Mouse (Mus musculus) liver, embryonic 11.5 days (tissue): Measurements from ENCODE around the gene Il10. TPM values are rescaled to one million over a fixed set of nuclear protein-coding genes. Genes with fewer than 3 reads are reported as not detected.

ENCODE experiments used
- ATAC-seq: fragments of 200-750 bp; cut with Nextera tagmentation; replicated peaks from 2 replicates; pipeline ENCODE4 v1.8.0; 2017; ENCODE audit warnings: moderate number of reproducible peaks, mild to moderate bottlenecking, moderate TSS enrichment, moderate library complexity; ENCODE audit not compliant: low FRiP score
- DNase-seq: peaks from one replicate; pipeline ENCODE4 v3.0.0-alpha.2; 2017; ENCODE audit warnings: low spot score
- H3K27ac ChIP-seq: fragments of 300-500 bp; sonication (generic); 2 replicates; pipeline ENCODE4 v1.5.1; 2014; ENCODE audit warnings: mild to moderate bottlenecking, low read depth, low read length, control low read depth
- H3K27me3 ChIP-seq: fragments of 300-500 bp; sonication (generic); replicated peaks from 2 replicates; pipeline ENCODE4 v1.6.1; 2014; ENCODE audit warnings: low read length, mixed read lengths; ENCODE audit not compliant: control insufficient read depth, insufficient read depth
- H3K36me3 ChIP-seq: fragments of 300-500 bp; sonication (generic); 2 replicates; pipeline ENCODE4 v1.6.1; 2014; ENCODE audit warnings: mild to moderate bottlenecking, low read length, moderate library complexity, mixed read lengths; ENCODE audit not compliant: control insufficient read depth, insufficient read depth
- H3K4me1 ChIP-seq: fragments of 300-500 bp; sonication (generic); replicated peaks from 2 replicates; pipeline ENCODE4 v1.6.1; 2014; ENCODE audit warnings: low read length, mixed read lengths; ENCODE audit not compliant: control insufficient read depth, insufficient read depth
- H3K4me2 ChIP-seq: fragments of 300-500 bp; sonication (generic); 2 replicates; pipeline ENCODE4 v1.6.1; 2014; ENCODE audit warnings: mild to moderate bottlenecking, control low read depth, moderate library complexity
- H3K4me3 ChIP-seq: fragments of 300-500 bp; sonication (generic); 2 replicates; pipeline ENCODE4 v1.5.1; 2014; ENCODE audit warnings: low read depth, low read length, control low read depth
- H3K9ac ChIP-seq: fragments of 300-500 bp; sonication (generic); 2 replicates; pipeline ENCODE4 v1.6.1; 2014; ENCODE audit warnings: low read depth, low read length, control low read depth
- H3K9me3 ChIP-seq: fragments of 300-500 bp; sonication (generic); 2 replicates; pipeline ENCODE4 v1.6.1; 2016; ENCODE audit warnings: low read length, inconsistent platforms, mixed read lengths; ENCODE audit not compliant: control insufficient read depth
- WGBS: fragments of 180-500 bp; shearing (Covaris S2); extraction: QIAGEN DNeasy Blood & Tissue Kit; methylation state at CpG from one replicate; pipeline ENCODE4 v1.1.7; 2014; 5-methylcytosine and 5-hydroxymethylcytosine counted together
- polyA plus RNA-seq: library from polyadenylated mRNA; unstranded; fragments of >200 nt; fragmentation: Nextera tagmentation; extraction: Ambion mirVana; gene quantifications from 2 replicates; pipeline ENCODE4 v1.2.1, GENCODE M21; 2014

Il10 gene
- polyA plus RNA-seq, 1 experiment from 2014 or later: not detected

DNA sequence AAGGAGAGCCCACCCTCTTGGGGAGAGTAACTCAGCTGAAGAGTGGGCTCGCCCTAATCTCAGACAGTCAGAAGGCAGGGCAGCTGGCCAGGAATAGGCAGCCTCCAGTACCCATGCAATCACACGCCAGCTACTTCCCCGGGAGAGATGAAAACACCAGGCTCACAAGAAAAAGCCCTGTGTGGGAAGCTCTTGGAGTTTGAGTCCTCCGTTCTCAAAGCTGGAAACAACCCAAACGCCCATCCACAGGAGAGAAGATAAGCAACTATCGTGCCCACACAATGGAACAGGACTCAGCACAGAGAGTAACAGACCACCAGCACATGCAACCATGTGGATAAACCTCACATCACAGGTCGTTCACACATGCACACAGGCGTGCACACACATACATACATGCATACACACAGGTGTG, 54.9 kb downstream of the Il10 start:
- Histone ChIP-seq H3K4me2 (peak overlapping the region; percentile 9), H3K4me3 (no peak overlapping the region), H3K27me3 (no peaks in the 10 kb centered on the region), H3K9me3 (no peaks in the 10 kb centered on the region), H3K9ac (no peak overlapping the region), H3K4me1 (peaks cover 47% of the 10 kb centered on the region), H3K36me3 (no peaks in the 10 kb centered on the region), H3K27ac (no peak overlapping the region)
- 0 out of 2 replicates have a peak, but pooled peaks have one; percentile 25 for ATAC-seq
- no peak for DNase-seq
- WGBS: 41% methylated on average over 8 of the region's 8 CpGs

Other genes starting within 250 kb of the Il10 start
- not detected in 2 replicates for gene Fcamr, start 218.9 kb upstream of the Il10 start, polyA plus RNA-seq
- gene Pigr, start 193.2 kb upstream of the Il10 start, polyA plus RNA-seq: 0.12 and 0.25 TPM in 2 replicates
- gene Fcmr, start 154.2 kb upstream of the Il10 start, polyA plus RNA-seq: not detected in 2 replicates
- not detected in 2 replicates for gene Il24, start 132.4 kb upstream of the Il10 start, polyA plus RNA-seq
- not detected in 2 replicates for gene Il20, start 108.4 kb upstream of the Il10 start, polyA plus RNA-seq
- gene Il19, start 79.7 kb upstream of the Il10 start, polyA plus RNA-seq: not detected in 2 replicates
- 26.9 and 30.1 TPM in 2 replicates for gene Mapkapk2, start 78.0 kb downstream of the Il10 start, polyA plus RNA-seq
- 11.7 and 16.2 TPM in 2 replicates for gene Dyrk3, start 118.5 kb downstream of the Il10 start, polyA plus RNA-seq
- 61.4 and 62.5 TPM in 2 replicates for gene Eif2d, start 133.3 kb downstream of the Il10 start, polyA plus RNA-seq
- 3.7 and 4.1 TPM in 2 replicates for gene Rassf5, start 225.4 kb downstream of the Il10 start, polyA plus RNA-seq